Mouse (Mus musculus): ENCODE measurements around the gene Sprr2a2. TPM values are rescaled to one million over a fixed set of nuclear protein-coding genes. Genes with fewer than 3 reads are reported as not detected.
"Not testable (repeated sequence)": the region's sequence is repeated elsewhere in the genome, so short reads cannot be mapped to it uniquely, and the experiment has no call there.

Gene Sprr2a2
- total RNA-seq, 1 experiment from 2014 or later, result not detected

DNA sequence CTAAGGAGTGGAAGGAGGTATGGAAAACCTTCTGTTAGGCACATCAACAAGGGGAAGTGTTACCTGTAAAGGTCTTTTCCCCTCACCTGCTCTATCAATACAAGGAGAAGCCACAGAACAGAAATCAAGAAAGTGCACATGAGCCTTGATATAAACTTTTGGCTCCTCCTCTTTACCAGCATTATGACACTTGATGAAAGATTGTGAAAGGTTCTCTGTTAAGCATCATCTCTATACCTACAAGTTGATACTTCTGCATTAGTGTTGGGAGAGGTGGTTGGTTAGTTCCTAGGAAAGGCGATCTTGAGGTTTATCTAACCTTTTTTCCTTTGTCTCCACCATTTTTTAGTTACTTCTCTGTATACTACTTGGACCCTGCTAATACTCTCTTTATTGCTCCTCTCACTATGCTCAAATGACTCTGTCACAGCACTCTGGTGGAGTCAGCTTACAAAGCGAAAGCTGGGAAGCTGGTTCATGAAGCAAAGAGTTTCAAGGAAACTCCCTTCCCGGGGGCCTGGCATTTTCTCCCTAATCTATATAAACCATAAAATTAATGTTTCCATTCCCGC lies 55.8 kb downstream of the Sprr2a2 start:
- 0 out of 2 replicates have a peak, but pooled peaks have one; percentile 25 for ATAC-seq (replicated peaks; ENCODE audit: low read depth, poor library complexity, severe bottlenecking)

DNA sequence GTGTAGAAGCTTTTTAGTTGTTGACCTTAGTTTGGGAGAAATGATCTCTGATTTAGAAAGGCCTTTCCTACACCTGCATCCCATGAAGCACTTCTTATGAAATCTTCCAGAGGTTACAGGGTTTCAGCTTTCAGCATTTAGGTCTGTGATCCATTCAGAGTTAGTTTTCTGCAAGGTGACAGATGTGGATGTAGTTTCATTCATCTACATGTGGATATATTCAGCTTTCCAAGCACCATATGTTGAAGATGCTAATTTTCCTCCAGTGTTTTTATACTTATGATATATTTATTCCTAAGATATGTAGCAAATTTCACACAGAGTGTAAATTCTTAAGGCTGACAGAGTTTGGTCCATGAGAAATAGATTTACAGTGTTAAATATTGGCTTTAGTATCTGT lies 57.8 kb downstream of the Sprr2a2 start:
- ATAC-seq (replicated peaks; ENCODE audit: low read depth, poor library complexity, severe bottlenecking), result not testable (repeated sequence)

DNA sequence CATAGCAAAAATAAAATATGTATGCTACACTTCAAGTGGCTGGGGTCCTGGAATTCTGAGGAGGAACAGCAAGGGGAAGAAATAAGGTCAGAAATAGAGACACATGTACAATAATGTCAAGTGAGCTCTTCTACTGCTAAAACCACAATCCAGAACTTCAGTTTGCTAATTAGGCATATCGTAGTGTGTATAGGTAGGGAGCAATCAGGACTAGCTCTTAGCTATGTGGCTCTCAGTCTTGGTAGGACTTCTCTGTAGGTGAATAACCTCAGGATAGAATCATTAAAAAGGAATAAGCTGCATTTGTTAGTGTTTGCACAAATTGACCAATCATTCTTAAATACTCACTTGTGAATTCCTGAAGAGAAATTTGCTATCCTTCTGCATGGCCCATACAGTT lies 58.3 kb downstream of the Sprr2a2 start:
- not testable (repeated sequence) for ATAC-seq (replicated peaks; ENCODE audit: low read depth, poor library complexity, severe bottlenecking)

DNA sequence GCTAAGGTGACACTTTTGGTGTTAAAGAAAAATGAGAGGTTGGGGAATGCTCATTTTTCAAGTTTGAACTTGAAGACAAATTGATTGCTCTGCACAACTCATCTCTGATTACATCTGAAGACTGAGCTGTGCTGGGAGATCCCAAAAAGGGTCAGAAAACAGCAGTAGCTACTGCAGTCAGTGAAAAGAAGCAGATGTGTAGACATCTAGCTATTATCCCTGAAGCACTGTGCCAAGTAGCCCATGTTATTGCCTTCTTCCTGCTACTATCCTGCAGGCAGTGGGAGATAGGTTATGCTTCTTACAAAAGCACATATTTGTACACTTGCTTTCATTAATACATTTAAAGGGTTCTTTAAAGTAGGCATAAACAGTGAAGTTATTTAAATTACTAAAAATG lies 63.9 kb downstream of the Sprr2a2 start:
- ATAC-seq (replicated peaks; ENCODE audit: low read depth, poor library complexity, severe bottlenecking), result not testable (repeated sequence)

DNA sequence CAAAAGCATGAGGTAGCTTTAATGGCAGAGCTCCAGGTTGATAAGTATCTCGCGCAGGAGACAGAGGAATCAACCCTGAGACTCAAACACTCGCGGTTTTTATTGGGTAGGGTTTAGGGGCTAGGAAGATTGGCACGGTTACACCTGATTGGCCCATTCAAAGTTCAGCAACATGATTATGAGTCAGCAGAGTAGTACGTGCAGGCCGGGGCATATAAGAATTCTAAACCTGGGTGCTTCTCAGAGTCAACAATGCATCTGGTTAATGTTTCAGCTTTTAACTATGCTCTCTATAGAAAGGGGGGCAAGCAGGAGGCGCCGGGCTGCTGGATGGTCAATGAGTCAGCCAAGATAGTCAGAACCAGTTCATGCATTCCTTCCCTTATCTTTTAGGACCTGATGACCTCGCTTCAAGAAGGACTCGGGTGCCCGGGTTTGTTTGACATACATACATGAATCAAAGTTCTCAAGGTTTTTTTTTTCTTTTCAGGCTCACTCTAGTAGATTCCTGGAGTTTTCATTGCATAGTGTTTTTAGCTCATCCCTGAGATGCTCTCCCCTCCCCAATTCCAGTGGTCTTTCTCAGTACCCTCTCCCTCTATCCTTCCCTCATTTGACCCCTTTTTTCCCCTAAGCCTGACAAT lies 65.4 kb downstream of the Sprr2a2 start:
- ATAC-seq (replicated peaks; ENCODE audit: low read depth, poor library complexity, severe bottlenecking), result not testable (repeated sequence)

DNA sequence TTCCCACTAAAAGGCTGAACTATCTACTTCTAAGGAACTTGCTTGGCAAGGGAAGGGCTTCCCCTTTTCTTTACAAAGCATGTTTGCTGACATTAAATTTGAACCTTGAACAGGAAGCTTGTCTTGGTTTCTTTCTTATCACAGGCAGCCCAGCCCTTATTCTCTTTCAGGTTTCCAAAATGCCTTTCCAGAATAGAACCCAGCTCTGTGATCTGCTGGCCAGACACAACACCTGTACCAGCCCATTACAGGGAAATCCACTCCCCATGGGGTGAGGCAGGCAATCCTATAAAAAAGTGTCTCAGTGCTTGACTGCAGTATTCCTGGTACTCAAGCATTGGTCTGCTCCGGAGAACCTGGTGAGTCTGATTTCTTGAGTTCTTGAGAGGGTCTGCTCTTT lies 69.4 kb downstream of the Sprr2a2 start, which contains the start of gene Sprr2a3:
TSS of gene Sprr2a3 (plus strand) at position 317 of the 400 bp plus-strand sequence.
- not testable (repeated sequence) for ATAC-seq (replicated peaks; ENCODE audit: low read depth, poor library complexity, severe bottlenecking)

DNA sequence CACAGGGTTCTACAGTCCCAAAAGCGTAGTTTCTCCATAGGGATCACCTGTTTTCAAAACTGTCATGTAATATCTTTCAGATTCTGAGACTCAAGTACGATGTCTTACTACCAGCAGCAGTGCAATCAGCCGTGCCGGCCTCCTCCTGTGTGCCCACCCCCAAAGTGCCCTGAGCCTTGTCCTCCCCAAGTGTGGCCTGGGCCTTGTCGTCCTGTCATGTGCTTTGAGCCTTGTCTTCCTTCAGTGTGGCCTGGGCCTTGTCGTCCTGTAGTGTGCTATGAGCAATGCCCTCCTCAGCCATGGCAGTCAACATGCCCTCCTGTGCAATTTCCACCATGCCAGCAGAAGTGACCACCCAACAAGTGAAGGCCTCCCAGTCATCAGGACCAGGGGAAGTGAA lies 72.8 kb downstream of the Sprr2a2 start:
- not testable (repeated sequence) for ATAC-seq (replicated peaks; ENCODE audit: low read depth, poor library complexity, severe bottlenecking)

Other genes starting within 250 kb of the Sprr2a2 start
- not detected in 2 replicates for gene Pglyrp3, start 201.3 kb upstream of the Sprr2a2 start, total RNA-seq (2017)
- not detected in 2 replicates for gene Lor, start 132.8 kb upstream of the Sprr2a2 start, total RNA-seq (2017)
- gene Prr9, start 92.0 kb upstream of the Sprr2a2 start, total RNA-seq (2017), result not detected in 2 replicates
- gene Lelp1, start 73.2 kb upstream of the Sprr2a2 start, total RNA-seq (2017), result not detected in 2 replicates
- gene Sprr2a1, start 121 bp upstream of the Sprr2a2 start, total RNA-seq (2017), result not detected in 2 replicates
- not detected in 2 replicates for gene Sprr2a3, start 69.5 kb downstream of the Sprr2a2 start, total RNA-seq (2017)
- gene Sprr2b, start 100.7 kb downstream of the Sprr2a2 start, total RNA-seq (2017), result not detected in 2 replicates
- not detected in 2 replicates for gene Sprr2d, start 123.2 kb downstream of the Sprr2a2 start, total RNA-seq (2017)
- not detected in 2 replicates for gene Sprr2e, start 136.2 kb downstream of the Sprr2a2 start, total RNA-seq (2017)
- not detected in 2 replicates for gene Sprr2f, start 149.3 kb downstream of the Sprr2a2 start, total RNA-seq (2017)
- not detected in 2 replicates for gene Sprr2h, start 169.8 kb downstream of the Sprr2a2 start, total RNA-seq (2017)
- not detected in 2 replicates for gene Sprr2i, start 192.1 kb downstream of the Sprr2a2 start, total RNA-seq (2017)
- gene Sprr2j-ps, start 202.2 kb downstream of the Sprr2a2 start, total RNA-seq (2017), result not detected in 2 replicates
- 3.0 and 5.6 TPM in 2 replicates for gene Gm9774, start 213.5 kb downstream of the Sprr2a2 start, total RNA-seq (2017)
- not detected in 2 replicates for gene Sprr2k, start 216.7 kb downstream of the Sprr2a2 start, total RNA-seq (2017)
- not detected in 2 replicates for gene Sprr1b, start 222.9 kb downstream of the Sprr2a2 start, total RNA-seq (2017)
- not detected in 2 replicates for gene Sprr3, start 242.8 kb downstream of the Sprr2a2 start, total RNA-seq (2017)